Mouse (Mus musculus) heart, embryonic 15.5 days (tissue): ENCODE results near the gene Ccl24. TPM values are rescaled to one million over a fixed set of nuclear protein-coding genes. Genes with fewer than 3 reads are reported as not detected.

Source experiments
- ATAC-seq: fragments of 200-750 bp; cut with Nextera tagmentation; replicated peaks from 2 replicates; pipeline ENCODE4 v1.8.0; 2017; ENCODE audit warnings: low read depth, moderate TSS enrichment; ENCODE audit not compliant: insufficient number of reproducible peaks, insufficient read depth, low FRiP score
- H3K27ac ChIP-seq: fragments of 300-500 bp; sonication (generic); 2 replicates; pipeline ENCODE4 v1.5.1; 2015; ENCODE audit warnings: mild to moderate bottlenecking, inconsistent platforms
- H3K27me3 ChIP-seq: fragments of 300-500 bp; sonication (generic); 2 replicates; pipeline ENCODE4 v1.6.1; 2015; ENCODE audit warnings: inconsistent platforms
- H3K36me3 ChIP-seq: fragments of 300-500 bp; sonication (generic); 2 replicates; pipeline ENCODE4 v1.6.1; 2015; ENCODE audit warnings: mild to moderate bottlenecking, inconsistent platforms
- H3K4me1 ChIP-seq: fragments of 300-500 bp; sonication (generic); replicated peaks from 2 replicates; pipeline ENCODE4 v1.6.1; 2015; ENCODE audit warnings: inconsistent platforms
- H3K4me2 ChIP-seq: fragments of 300-500 bp; sonication (generic); 2 replicates; pipeline ENCODE4 v1.6.1; 2015; ENCODE audit warnings: inconsistent platforms, mild to moderate bottlenecking, moderate library complexity
- H3K4me3 ChIP-seq: fragments of 300-500 bp; sonication (generic); 2 replicates; pipeline ENCODE4 v1.5.1; 2015; ENCODE audit warnings: mild to moderate bottlenecking, inconsistent platforms
- H3K9ac ChIP-seq: fragments of 300-500 bp; sonication (generic); 2 replicates; pipeline ENCODE4 v1.6.1; 2015; ENCODE audit warnings: mild to moderate bottlenecking, inconsistent platforms
- H3K9me3 ChIP-seq: fragments of 300-500 bp; sonication (generic); replicated peaks from 2 replicates; pipeline ENCODE4 v1.6.1; 2016; ENCODE audit warnings: inconsistent platforms
- WGBS: fragments of 180-500 bp; shearing (Covaris S2); methylation state at CpG from one replicate; pipeline ENCODE4 v1.1.7; 2015; ENCODE audit warnings: mixed read lengths; 5-methylcytosine and 5-hydroxymethylcytosine counted together
- polyA plus RNA-seq: library from polyadenylated mRNA; unstranded; fragments of >200 nt; fragmentation: Nextera tagmentation; extraction: Ambion mirVana; gene quantifications from 2 replicates; pipeline ENCODE4 v1.2.1, GENCODE M21; 2015

Gene Ccl24
- polyA plus RNA-seq, 1 experiment from 2014 or later, result 2.0 TPM

DNA sequence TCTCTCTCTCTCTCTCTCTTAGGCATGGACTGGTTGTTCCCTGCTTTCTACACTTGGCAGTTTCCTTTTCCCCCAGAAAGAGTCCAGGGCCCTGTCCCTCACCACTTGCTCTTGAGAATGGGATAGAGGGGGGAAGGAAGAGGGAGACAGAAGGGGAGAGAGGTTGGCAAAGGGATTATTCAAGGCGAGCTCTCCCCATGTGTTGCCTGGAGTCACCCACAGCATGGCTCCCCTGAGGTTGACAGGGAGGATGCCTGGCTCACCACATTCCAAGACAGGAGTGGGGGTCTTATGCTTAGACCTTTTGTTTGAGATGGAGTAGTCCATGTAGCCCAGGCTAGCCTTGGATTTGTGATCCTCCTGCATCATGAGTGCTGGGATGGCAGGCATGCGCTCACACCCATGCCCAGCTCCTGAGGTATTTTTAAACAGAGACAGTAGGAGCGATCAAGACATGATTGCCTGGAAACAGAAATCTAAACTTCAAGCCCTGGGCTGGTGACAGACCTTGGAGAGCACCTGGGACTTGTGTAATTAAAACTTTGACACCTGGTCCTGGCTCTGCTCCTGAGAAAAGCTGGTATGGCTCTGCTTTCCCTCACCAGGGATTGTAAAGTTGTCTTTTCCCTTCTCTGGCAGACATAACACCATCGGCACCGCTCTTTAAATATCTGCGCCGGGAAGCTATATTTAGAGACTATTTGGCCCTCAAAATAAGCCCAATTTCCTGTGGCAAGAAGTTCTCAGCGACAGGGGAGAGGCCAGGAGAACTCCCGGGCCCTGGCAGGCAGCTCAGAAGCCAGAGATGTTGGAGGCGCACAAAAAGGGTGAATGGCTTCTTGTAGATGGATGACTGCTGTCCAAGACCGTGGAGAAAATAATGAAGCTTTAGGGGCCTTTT, 47.9 kb downstream of the Ccl24 start:
- Histone ChIP-seq H3K4me1 (peaks cover 46% of the 10 kb centered on the region), H3K9me3 (no peaks in the 10 kb centered on the region), H3K9ac (no peak overlapping the region; the same call in 1 of the 2 replicates), H3K27ac (peak overlapping the region; percentile 89), H3K4me2 (peak overlapping the region; percentile 38), H3K4me3 (peak overlapping the region; percentile 0; the same call in 1 of the 2 replicates), H3K27me3 (no peaks in the 10 kb centered on the region), H3K36me3 (no peaks in the 10 kb centered on the region)
- ATAC-seq, result peak; percentile 21; the same call in 1 of the 2 replicates
- 16% methylated on average over 11 of the region's 11 CpGs for WGBS

- Histone ChIP-seq H3K9me3 (no peaks in the 10 kb centered on the region), H3K27ac (peak overlapping the region; percentile 89), H3K4me1 (peaks cover 44% of the 10 kb centered on the region), H3K4me3 (no peak overlapping the region), H3K4me2 (peak overlapping the region; percentile 38; the same call in 1 of the 2 replicates), H3K9ac (no peak overlapping the region), H3K36me3 (no peaks in the 10 kb centered on the region), H3K27me3 (no peaks in the 10 kb centered on the region)
- ATAC-seq, result no peak
- 50% methylated on average over 2 of the region's 2 CpGs for WGBS
Measured at GRCm38 (mm10) chr5:135524087-135524486, 48.8 kb downstream of the Ccl24 start.

GRCm38 (mm10) chr5:135522111-135522722, 50.6 kb downstream of the Ccl24 start:
- H3K9ac ChIP-seq, result no peak overlapping the region
- peak overlapping the region; percentile 89 for H3K27ac ChIP-seq
- H3K4me3 ChIP-seq, result no peak overlapping the region
- no peak; the same call in 1 of the 2 replicates for ATAC-seq
- H3K4me1 ChIP-seq, result peaks cover 44% of the 10 kb centered on the region
- no peaks in the 10 kb centered on the region for H3K36me3 ChIP-seq
- H3K27me3 ChIP-seq, result no peaks in the 10 kb centered on the region
- H3K9me3 ChIP-seq, result no peaks in the 10 kb centered on the region
- peak overlapping the region; percentile 16; the same call in 1 of the 2 replicates for H3K4me2 ChIP-seq
- 38% methylated on average over 9 of the region's 9 CpGs for WGBS

Other genes with a start within 250 kb of the Ccl24 start
- 0.15 TPM in 1 of 2 replicates, not detected in the other for gene Fkbp6, start 223.0 kb downstream of the Ccl24 start, polyA plus RNA-seq
- not detected in 2 replicates for gene Trim50, start 219.8 kb downstream of the Ccl24 start, polyA plus RNA-seq
- gene Nsun5, start 203.1 kb downstream of the Ccl24 start, polyA plus RNA-seq, result 19.6 and 23.7 TPM in 2 replicates
- 7.0 and 9.5 TPM in 2 replicates for gene Pom121, start 178.5 kb downstream of the Ccl24 start, polyA plus RNA-seq
- gene Hip1, start 27.9 kb downstream of the Ccl24 start, polyA plus RNA-seq, result 20.6 and 25.7 TPM in 2 replicates
- not detected in 2 replicates for gene Ccl26, start 9.5 kb downstream of the Ccl24 start, polyA plus RNA-seq
- 27.8 and 32.7 TPM in 2 replicates for gene Rhbdd2, start 59.6 kb upstream of the Ccl24 start, polyA plus RNA-seq
- 45.0 and 57.2 TPM in 2 replicates for gene Por, start 97.0 kb upstream of the Ccl24 start, polyA plus RNA-seq
- 32.9 and 37.1 TPM in 2 replicates for gene Tmem120a, start 171.4 kb upstream of the Ccl24 start, polyA plus RNA-seq
- 0.39 and 0.41 TPM in 2 replicates for gene Styxl1, start 205.3 kb upstream of the Ccl24 start, polyA plus RNA-seq
- 1,014 and 1,128 TPM in 2 replicates for gene Mdh2, start 205.4 kb upstream of the Ccl24 start, polyA plus RNA-seq
- gene Srrm3, start 233.8 kb upstream of the Ccl24 start, polyA plus RNA-seq, result 0.18 and 0.33 TPM in 2 replicates